Mouse (Mus musculus) frontal cortex, adult (tissue): ENCODE measurements around the gene Tbl1xr1.

Experiments
- ATAC-seq: cut with Nextera tagmentation; 2 replicates; pipeline ENCODE4 v1.9.2; 2017; ENCODE audit warnings: mild to moderate bottlenecking, moderate library complexity, mixed read lengths; ENCODE audit not compliant: low TSS enrichment

Gene Tbl1xr1

GRCm38 (mm10) chr3:22204186-22204585 lies 127.7 kb downstream of the Tbl1xr1 start:
- no peak for ATAC-seq

- ATAC-seq, result no peak
These were observed 145.1 kb downstream of the Tbl1xr1 start for GRCm38 (mm10) chr3:22221557-22221956.

- 0 out of 2 replicates have a peak, but pooled peaks have one; percentile 4 for ATAC-seq
These were observed 145.9 kb downstream of the Tbl1xr1 start for GRCm38 (mm10) chr3:22222351-22222750.

GRCm38 (mm10) chr3:22223023-22223422 lies 146.6 kb downstream of the Tbl1xr1 start:
- ATAC-seq, result no peak

GRCm38 (mm10) chr3:22228052-22228451 lies 151.6 kb downstream of the Tbl1xr1 start:
- ATAC-seq, result no peak

GRCm38 (mm10) chr3:22230635-22231034 lies 154.2 kb downstream of the Tbl1xr1 start:
- ATAC-seq, result no peak

GRCm38 (mm10) chr3:22238106-22238900 lies 161.9 kb downstream of the Tbl1xr1 start:
- ATAC-seq, result no peak
